Mouse (Mus musculus) testis, adult 2 months (tissue): Measurements from ENCODE around the gene Daw1.

Source experiments
- CTCF ChIP-seq: fragments of 200-500 bp; IDR thresholded peaks from 2 replicates; pipeline ENCODE4 v1.5.1; 2012; ENCODE audit warnings: low read depth, mild to moderate bottlenecking, inconsistent platforms, low read length, moderate library complexity; ENCODE audit not compliant: control insufficient read depth, insufficient read depth, insufficient replicate concordance
- POLR2A ChIP-seq: fragments of 200-500 bp; IDR thresholded peaks from 2 replicates; pipeline ENCODE4 v1.6.1; 2012; ENCODE audit warnings: low read depth, mild to moderate bottlenecking, inconsistent platforms, low read length, moderate library complexity; ENCODE audit not compliant: control insufficient read depth

- TF ChIP-seq POLR2A (no peak), CTCF (no peak)
Measured at GRCm38 (mm10) chr1:83161658-83162057, 2.1 kb downstream of the Daw1 start.
